Mouse (Mus musculus) hindbrain, embryonic 11.5 days (tissue): ENCODE data around the gene Vangl1. TPM values are rescaled to one million over a fixed set of nuclear protein-coding genes. Genes with fewer than 3 reads are reported as not detected.

Experiments used
- ATAC-seq: fragments of 200-750 bp; cut with Nextera tagmentation; 2 replicates; pipeline ENCODE4 v1.8.0; 2017; ENCODE audit warnings: mild to moderate bottlenecking, moderate TSS enrichment, moderate library complexity; ENCODE audit not compliant: low FRiP score
- DNase-seq: peaks from one replicate; pipeline ENCODE4 v3.0.0-alpha.2; 2015; ENCODE audit warnings: low spot score
- H3K27ac ChIP-seq: fragments of 300-500 bp; sonication (generic); 2 replicates; pipeline ENCODE4 v1.5.1; 2014; ENCODE audit warnings: mild to moderate bottlenecking, low read depth, low read length
- H3K27me3 ChIP-seq: fragments of 300-500 bp; sonication (generic); 2 replicates; pipeline ENCODE4 v1.6.1; 2014; ENCODE audit warnings: mild to moderate bottlenecking, low read length, moderate library complexity, mixed read lengths; ENCODE audit not compliant: control insufficient read depth, insufficient read depth
- H3K36me3 ChIP-seq: fragments of 300-500 bp; sonication (generic); 2 replicates; pipeline ENCODE4 v1.6.1; 2014; ENCODE audit warnings: mild to moderate bottlenecking, low read length, moderate library complexity, mixed read lengths; ENCODE audit not compliant: control insufficient read depth, insufficient read depth
- H3K4me1 ChIP-seq: fragments of 300-500 bp; sonication (generic); replicated peaks from 2 replicates; pipeline ENCODE4 v1.6.1; 2014; ENCODE audit warnings: low read length, mixed read lengths; ENCODE audit not compliant: control insufficient read depth, insufficient read depth
- H3K4me2 ChIP-seq: fragments of 300-500 bp; sonication (generic); replicated peaks from 2 replicates; pipeline ENCODE4 v1.6.1; 2014; ENCODE audit warnings: mild to moderate bottlenecking, low read depth, low read length
- H3K4me3 ChIP-seq: fragments of 300-500 bp; sonication (generic); 2 replicates; pipeline ENCODE4 v1.5.1; 2014; ENCODE audit warnings: low read depth, low read length
- H3K9ac ChIP-seq: fragments of 300-500 bp; sonication (generic); 2 replicates; pipeline ENCODE4 v1.6.1; 2014; ENCODE audit warnings: low read depth, low read length
- H3K9me3 ChIP-seq: fragments of 300-500 bp; sonication (generic); 2 replicates; pipeline ENCODE4 v1.6.1; 2016; ENCODE audit warnings: low read length; ENCODE audit not compliant: control insufficient read depth
- WGBS: fragments of 180-500 bp; shearing (Covaris S2); extraction: QIAGEN DNeasy Blood & Tissue Kit; methylation state at CpG from one replicate; pipeline ENCODE4 v1.1.7; 2014; 5-methylcytosine and 5-hydroxymethylcytosine counted together
- polyA plus RNA-seq: library from polyadenylated mRNA; unstranded; fragments of >200 nt; fragmentation: Nextera tagmentation; extraction: Ambion mirVana; gene quantifications from 2 replicates; pipeline ENCODE4 v1.2.1, GENCODE M21; 2014

Vangl1 gene
- polyA plus RNA-seq, 1 experiment from 2014 or later: 12.3 TPM

- no peak for DNase-seq
Measured at GRCm38 (mm10) chr3:102125546-102125945, 78.9 kb downstream of the Vangl1 start.

GRCm38 (mm10) chr3:102123654-102124053, 80.8 kb downstream of the Vangl1 start:
- WGBS: 79% methylated on average over 6 of the region's 6 CpGs
- H3K4me1 ChIP-seq: no peaks in the 10 kb centered on the region
- no peaks in the 10 kb centered on the region for H3K9me3 ChIP-seq
- no peaks in the 10 kb centered on the region for H3K27me3 ChIP-seq
- H3K4me2 ChIP-seq: no peak overlapping the region
- no peak for ATAC-seq
- DNase-seq: no peak
- H3K9ac ChIP-seq: no peak overlapping the region
- H3K36me3 ChIP-seq: no peaks in the 10 kb centered on the region
- H3K4me3 ChIP-seq: no peak overlapping the region
- no peak overlapping the region for H3K27ac ChIP-seq

More at GRCm38 (mm10) chr3:102125546-102125945, 78.9 kb downstream of the Vangl1 start:
- H3K9me3 ChIP-seq: no peaks in the 10 kb centered on the region
- no peak overlapping the region for H3K27ac ChIP-seq
- no peak overlapping the region for H3K4me2 ChIP-seq
- H3K4me1 ChIP-seq: no peaks in the 10 kb centered on the region
- 14% methylated on average over 1 of the region's 1 CpGs for WGBS
- H3K27me3 ChIP-seq: no peaks in the 10 kb centered on the region
- no peaks in the 10 kb centered on the region for H3K36me3 ChIP-seq
- no peak overlapping the region for H3K9ac ChIP-seq
- no peak overlapping the region for H3K4me3 ChIP-seq
- ATAC-seq: no peak

- no peak for DNase-seq
- H3K4me1 ChIP-seq: no peaks in the 10 kb centered on the region
- no peak overlapping the region for H3K9ac ChIP-seq
- no peak overlapping the region for H3K4me3 ChIP-seq
- no peak for ATAC-seq
- no peak overlapping the region for H3K27ac ChIP-seq
- no peaks in the 10 kb centered on the region for H3K27me3 ChIP-seq
- no peaks in the 10 kb centered on the region for H3K9me3 ChIP-seq
- no peaks in the 10 kb centered on the region for H3K36me3 ChIP-seq
- no peak overlapping the region for H3K4me2 ChIP-seq
- WGBS: 83% methylated on average over 7 of the region's 7 CpGs
Measured at GRCm38 (mm10) chr3:102122046-102122445, 82.4 kb downstream of the Vangl1 start.

- DNase-seq (no peak), ATAC-seq (no peak)
- Histone ChIP-seq H3K9ac (no peak overlapping the region), H3K4me2 (no peak overlapping the region), H3K4me1 (no peaks in the 10 kb centered on the region), H3K36me3 (no peaks in the 10 kb centered on the region), H3K27me3 (no peaks in the 10 kb centered on the region), H3K4me3 (no peak overlapping the region), H3K27ac (no peak overlapping the region), H3K9me3 (no peaks in the 10 kb centered on the region)
Measured at GRCm38 (mm10) chr3:102120947-102121346, 83.5 kb downstream of the Vangl1 start.

- no peaks in the 10 kb centered on the region for H3K9me3 ChIP-seq
- H3K4me3 ChIP-seq: no peak overlapping the region
- WGBS: 80% methylated on average over 7 of the region's 7 CpGs
- DNase-seq: no peak
- no peaks in the 10 kb centered on the region for H3K4me1 ChIP-seq
- ATAC-seq: no peak
- no peak overlapping the region for H3K4me2 ChIP-seq
- H3K9ac ChIP-seq: no peak overlapping the region
- no peaks in the 10 kb centered on the region for H3K27me3 ChIP-seq
- no peaks in the 10 kb centered on the region for H3K36me3 ChIP-seq
- no peak overlapping the region for H3K27ac ChIP-seq
Measured at GRCm38 (mm10) chr3:102111979-102112599, 92.4 kb downstream of the Vangl1 start.

- DNase-seq: no peak
- 94% methylated on average over 3 of the region's 3 CpGs for WGBS
Measured at GRCm38 (mm10) chr3:102108201-102108600, 96.3 kb downstream of the Vangl1 start.

GRCm38 (mm10) chr3:102103811-102104565, 100.5 kb downstream of the Vangl1 start:
- DNase-seq (no peak), ATAC-seq (no peak)
- Histone ChIP-seq H3K27me3 (no peaks in the 10 kb centered on the region), H3K4me2 (no peak overlapping the region), H3K27ac (no peak overlapping the region), H3K9ac (no peak overlapping the region), H3K4me1 (no peaks in the 10 kb centered on the region), H3K9me3 (no peaks in the 10 kb centered on the region), H3K36me3 (no peaks in the 10 kb centered on the region), H3K4me3 (no peak overlapping the region)
- 83% methylated on average over 9 of the region's 9 CpGs for WGBS

More at GRCm38 (mm10) chr3:102108201-102108600, 96.3 kb downstream of the Vangl1 start:
- Histone ChIP-seq H3K27ac (no peak overlapping the region), H3K36me3 (no peaks in the 10 kb centered on the region), H3K4me3 (no peak overlapping the region), H3K9ac (no peak overlapping the region), H3K4me1 (no peaks in the 10 kb centered on the region), H3K27me3 (no peaks in the 10 kb centered on the region), H3K9me3 (no peaks in the 10 kb centered on the region), H3K4me2 (no peak overlapping the region)
- no peak for ATAC-seq
